Mouse (Mus musculus) bone marrow macrophage, adult 2 months (primary cell): Measurements from ENCODE around the gene Rit1.
"Not testable (repeated sequence)": the region's sequence is repeated elsewhere in the genome, so short reads cannot be mapped to it uniquely, and the experiment has no call there.

ENCODE experiments used
- CTCF ChIP-seq: IDR thresholded peaks from 2 replicates; pipeline ENCODE4 v1.5.1; 2012; ENCODE audit warnings: low read depth, mild to moderate bottlenecking, low read length, moderate library complexity
- POLR2A ChIP-seq: IDR thresholded peaks from 2 replicates; pipeline ENCODE4 v1.6.1; 2012; ENCODE audit warnings: mild to moderate bottlenecking, low read depth, low read length, borderline replicate concordance

- not testable (repeated sequence) for TF ChIP-seq POLR2A, CTCF
These were observed 54.7 kb downstream of the Rit1 start for GRCm38 (mm10) chr3:88771189-88771940.
